Mouse (Mus musculus) midbrain, embryonic 15.5 days (tissue): ENCODE measurements around the gene Ube2ql1. TPM values are rescaled to one million over a fixed set of nuclear protein-coding genes. Genes with fewer than 3 reads are reported as not detected.

Experiments
- polyA plus RNA-seq: library from polyadenylated mRNA; unstranded; fragments of >200 nt; fragmentation: Nextera tagmentation; extraction: Ambion mirVana; gene quantifications from 2 replicates; pipeline ENCODE4 v1.2.1, GENCODE M21; 2015

Gene Ube2ql1
- polyA plus RNA-seq, 1 experiment from 2014 or later, result 25.1 TPM

Other genes with a start within 250 kb of the Ube2ql1 start
- gene Nsun2, start 206.1 kb downstream of the Ube2ql1 start, polyA plus RNA-seq, result 72.0 and 73.1 TPM in 2 replicates
- gene Tent4a, start 205.3 kb downstream of the Ube2ql1 start, polyA plus RNA-seq, result 7.2 and 7.6 TPM in 2 replicates
- gene Srd5a1, start 128.4 kb downstream of the Ube2ql1 start, polyA plus RNA-seq, result 30.0 and 30.6 TPM in 2 replicates
- 135 TPM in 2 replicates for gene Med10, start 62.5 kb upstream of the Ube2ql1 start, polyA plus RNA-seq